Mouse (Mus musculus) cerebellum, adult 2 months (tissue): ENCODE data around the gene Igsf8. TPM values are rescaled to one million over a fixed set of nuclear protein-coding genes. Genes with fewer than 3 reads are reported as not detected.
A peak's percentile ranks its signal among the peaks of the same experiment; 100 is the strongest.
"Not testable (repeated sequence)": the region's sequence is repeated elsewhere in the genome, so short reads cannot be mapped to it uniquely, and the experiment has no call there.

Experiments used
- DNase-seq, 2 experiments: peaks; one replicate each; pipeline ENCODE4 v3.0.0; 2021
- H3K27ac ChIP-seq: fragments of 200-500 bp; 2 replicates; pipeline ENCODE4 v1.5.1; 2012; ENCODE audit warnings: low read length, control low read depth, inconsistent platforms; ENCODE audit not compliant: insufficient read depth
- H3K27me3 ChIP-seq: fragments of 200-500 bp; 2 replicates; pipeline ENCODE4 v1.6.1; 2012; ENCODE audit warnings: inconsistent platforms, mild to moderate bottlenecking, low read length, moderate library complexity; ENCODE audit not compliant: control insufficient read depth, insufficient read depth
- H3K4me1 ChIP-seq: fragments of 200-500 bp; 2 replicates; pipeline ENCODE4 v1.6.1; 2011; ENCODE audit warnings: low read length; ENCODE audit not compliant: control insufficient read depth, insufficient read depth
- H3K4me3 ChIP-seq: fragments of 200-500 bp; replicated peaks from 2 replicates; pipeline ENCODE3; 2011; ENCODE audit warnings: mild to moderate bottlenecking, low read depth, low read length, control low read depth; ENCODE audit not compliant: insufficient read depth
- CTCF ChIP-seq: fragments of 200-500 bp; IDR thresholded peaks from 2 replicates; pipeline ENCODE4 v1.5.1; 2011; ENCODE audit warnings: low read depth, mild to moderate bottlenecking, control low read depth, low read length, moderate library complexity, borderline replicate concordance; ENCODE audit not compliant: insufficient read depth
- POLR2A ChIP-seq: fragments of 200-500 bp; IDR thresholded peaks from 2 replicates; pipeline ENCODE4 v1.6.1; 2011; ENCODE audit warnings: low read length, control low read depth, borderline replicate concordance; ENCODE audit not compliant: insufficient read depth
- WGBS: fragments of 180-500 bp; shearing (Covaris S2); methylation state at CpG from one replicate; pipeline ENCODE4 v1.1.7; 2018; 5-methylcytosine and 5-hydroxymethylcytosine counted together
- polyA plus RNA-seq: library from polyadenylated mRNA; depleted of rRNA; stranded (reverse); fragments of >200 nt; gene quantifications from 2 replicates; pipeline ENCODE4 v1.2.3, GENCODE M21; 2012

The Igsf8 gene
- polyA plus RNA-seq, 1 experiment: 254 TPM

GRCm38 (mm10) chr1:172220414-172220813 is 41.0 kb upstream of the Igsf8 start:
- 28% methylated on average over 10 of the region's 10 CpGs for WGBS
- Histone ChIP-seq H3K27me3 (no peaks in the 10 kb centered on the region), H3K4me1 (peaks cover 24% of the 10 kb centered on the region), H3K27ac (no peak overlapping the region), H3K4me3 (no peak overlapping the region)
- TF ChIP-seq CTCF: no peak
- TF ChIP-seq POLR2A: no peak
- DNase-seq: no peak

- Histone ChIP-seq H3K27me3 (no peaks in the 10 kb centered on the region), H3K4me3 (no peak overlapping the region), H3K4me1 (peaks cover 24% of the 10 kb centered on the region), H3K27ac (no peak overlapping the region)
- TF ChIP-seq CTCF (no peak), POLR2A (no peak)
- WGBS: 74% methylated on average over 11 of the region's 11 CpGs
- no peak for DNase-seq
Measured at GRCm38 (mm10) chr1:172221297-172222063, 40.0 kb upstream of the Igsf8 start.

GRCm38 (mm10) chr1:172228209-172228608 is 33.2 kb upstream of the Igsf8 start:
- Histone ChIP-seq H3K4me1 (no peaks in the 10 kb centered on the region), H3K27me3 (no peaks in the 10 kb centered on the region), H3K4me3 (no peak overlapping the region), H3K27ac (no peak overlapping the region)
- peak; percentile 66 to 74 for DNase-seq
- TF ChIP-seq POLR2A: no peak
- TF ChIP-seq CTCF: no peak
- 10% methylated on average over 2 of the region's 2 CpGs for WGBS

GRCm38 (mm10) chr1:172229215-172229614 is 32.2 kb upstream of the Igsf8 start:
- Histone ChIP-seq H3K27ac (no peak overlapping the region), H3K4me3 (no peak overlapping the region), H3K27me3 (no peaks in the 10 kb centered on the region), H3K4me1 (no peaks in the 10 kb centered on the region)
- DNase-seq: no peak
- WGBS: 92% methylated on average over 1 of the region's 1 CpGs
- TF ChIP-seq POLR2A: no peak
- TF ChIP-seq CTCF: no peak

GRCm38 (mm10) chr1:172240945-172241708 is 20.3 kb upstream of the Igsf8 start:
- no peak overlapping the region for H3K4me3 ChIP-seq
- H3K4me1 ChIP-seq: peaks cover 5% of the 10 kb centered on the region; the same call in 1 of the 2 replicates
- TF ChIP-seq POLR2A: no peak
- no peak overlapping the region for H3K27ac ChIP-seq
- 40% methylated on average over 6 of the region's 6 CpGs for WGBS
- DNase-seq: no peak
- no peaks in the 10 kb centered on the region for H3K27me3 ChIP-seq

GRCm38 (mm10) chr1:172242401-172242800 is 19.0 kb upstream of the Igsf8 start:
- no peak overlapping the region for H3K4me3 ChIP-seq
- 30% methylated on average over 2 of the region's 2 CpGs for WGBS
- TF ChIP-seq POLR2A (no peak), CTCF (no peak)
- peak in 1 of 2 experiments; percentile 7 for DNase-seq
- H3K27me3 ChIP-seq: no peaks in the 10 kb centered on the region
- no peaks in the 10 kb centered on the region for H3K4me1 ChIP-seq
- H3K27ac ChIP-seq: no peak overlapping the region

- no peak overlapping the region for H3K27ac ChIP-seq
- WGBS: 40% methylated on average over 16 of the region's 16 CpGs
- no peaks in the 10 kb centered on the region for H3K4me1 ChIP-seq
- DNase-seq: peak; percentile 49 to 51
- TF ChIP-seq POLR2A (no peak), CTCF (peak; percentile 46; the same call in 1 of the 2 replicates)
- H3K4me3 ChIP-seq: no peak overlapping the region
- H3K27me3 ChIP-seq: no peaks in the 10 kb centered on the region
Measured at GRCm38 (mm10) chr1:172243547-172244205, 17.8 kb upstream of the Igsf8 start.

- H3K4me3 ChIP-seq, H3K4me1 ChIP-seq, DNase-seq, H3K27me3 ChIP-seq, H3K27ac ChIP-seq: not testable (repeated sequence)
- WGBS: 59% methylated on average over 23 of the region's 23 CpGs
Measured at GRCm38 (mm10) chr1:172244645-172245044, 16.8 kb upstream of the Igsf8 start.
